Mouse (Mus musculus) hindbrain, embryonic 11.5 days (tissue): Measurements from ENCODE around the gene Plaur. TPM values are rescaled to one million over a fixed set of nuclear protein-coding genes. Genes with fewer than 3 reads are reported as not detected.

Experiments
- ATAC-seq: fragments of 200-750 bp; cut with Nextera tagmentation; 2 replicates; pipeline ENCODE4 v1.8.0; 2017; ENCODE audit warnings: mild to moderate bottlenecking, moderate TSS enrichment, moderate library complexity; ENCODE audit not compliant: low FRiP score
- DNase-seq: peaks from one replicate; pipeline ENCODE4 v3.0.0-alpha.2; 2015; ENCODE audit warnings: low spot score
- H3K27ac ChIP-seq: fragments of 300-500 bp; sonication (generic); 2 replicates; pipeline ENCODE4 v1.5.1; 2014; ENCODE audit warnings: mild to moderate bottlenecking, low read depth, low read length
- H3K27me3 ChIP-seq: fragments of 300-500 bp; sonication (generic); 2 replicates; pipeline ENCODE4 v1.6.1; 2014; ENCODE audit warnings: mild to moderate bottlenecking, low read length, moderate library complexity, mixed read lengths; ENCODE audit not compliant: control insufficient read depth, insufficient read depth
- H3K36me3 ChIP-seq: fragments of 300-500 bp; sonication (generic); 2 replicates; pipeline ENCODE4 v1.6.1; 2014; ENCODE audit warnings: mild to moderate bottlenecking, low read length, moderate library complexity, mixed read lengths; ENCODE audit not compliant: control insufficient read depth, insufficient read depth
- H3K4me1 ChIP-seq: fragments of 300-500 bp; sonication (generic); replicated peaks from 2 replicates; pipeline ENCODE4 v1.6.1; 2014; ENCODE audit warnings: low read length, mixed read lengths; ENCODE audit not compliant: control insufficient read depth, insufficient read depth
- H3K4me2 ChIP-seq: fragments of 300-500 bp; sonication (generic); replicated peaks from 2 replicates; pipeline ENCODE4 v1.6.1; 2014; ENCODE audit warnings: mild to moderate bottlenecking, low read depth, low read length
- H3K4me3 ChIP-seq: fragments of 300-500 bp; sonication (generic); 2 replicates; pipeline ENCODE4 v1.5.1; 2014; ENCODE audit warnings: low read depth, low read length
- H3K9ac ChIP-seq: fragments of 300-500 bp; sonication (generic); 2 replicates; pipeline ENCODE4 v1.6.1; 2014; ENCODE audit warnings: low read depth, low read length
- H3K9me3 ChIP-seq: fragments of 300-500 bp; sonication (generic); 2 replicates; pipeline ENCODE4 v1.6.1; 2016; ENCODE audit warnings: low read length; ENCODE audit not compliant: control insufficient read depth
- WGBS: fragments of 180-500 bp; shearing (Covaris S2); extraction: QIAGEN DNeasy Blood & Tissue Kit; methylation state at CpG from one replicate; pipeline ENCODE4 v1.1.7; 2014; 5-methylcytosine and 5-hydroxymethylcytosine counted together
- polyA plus RNA-seq: library from polyadenylated mRNA; unstranded; fragments of >200 nt; fragmentation: Nextera tagmentation; extraction: Ambion mirVana; gene quantifications from 2 replicates; pipeline ENCODE4 v1.2.1, GENCODE M21; 2014

Gene Plaur
- polyA plus RNA-seq, 1 experiment from 2014 or later, result 1.7 TPM

GRCm38 (mm10) chr7:24487403-24487802, 25.1 kb downstream of the Plaur start:
- ATAC-seq (peak; percentile 21; the same call in 1 of the 2 replicates), DNase-seq (no peak)
- Histone ChIP-seq H3K9me3 (no peaks in the 10 kb centered on the region), H3K9ac (0 out of 2 replicates have a peak overlapping the region, but pooled peaks have one; percentile 43), H3K4me3 (no peak overlapping the region), H3K36me3 (peaks cover 5% of the 10 kb centered on the region; the same call in 1 of the 2 replicates), H3K4me2 (no peak overlapping the region), H3K27ac (0 out of 2 replicates have a peak overlapping the region, but pooled peaks have one; percentile 39), H3K4me1 (0 out of 2 replicates have a peak, but pooled peaks cover 6% of the 10 kb centered on the region), H3K27me3 (no peaks in the 10 kb centered on the region)
- WGBS, result 30% methylated on average over 1 of the region's 3 CpGs

- no peak overlapping the region for H3K4me3 ChIP-seq
- H3K9me3 ChIP-seq, result no peaks in the 10 kb centered on the region
- H3K4me1 ChIP-seq, result 0 out of 2 replicates have a peak, but pooled peaks cover 6% of the 10 kb centered on the region
- 83% methylated on average over 8 of the region's 8 CpGs for WGBS
- no peak overlapping the region for H3K9ac ChIP-seq
- peaks cover 5% of the 10 kb centered on the region; the same call in 1 of the 2 replicates for H3K36me3 ChIP-seq
- H3K27ac ChIP-seq, result no peak overlapping the region
- DNase-seq, result no peak
- ATAC-seq, result no peak
- H3K4me2 ChIP-seq, result no peak overlapping the region
- H3K27me3 ChIP-seq, result no peaks in the 10 kb centered on the region
These were observed 26.0 kb downstream of the Plaur start for GRCm38 (mm10) chr7:24488303-24488702.

GRCm38 (mm10) chr7:24499856-24500577, 37.7 kb downstream of the Plaur start:
- Histone ChIP-seq H3K36me3 (no peaks in the 10 kb centered on the region; the same call in 1 of the 2 replicates), H3K9me3 (no peaks in the 10 kb centered on the region), H3K4me1 (peaks cover 6% of the 10 kb centered on the region; the same call in 1 of the 2 replicates), H3K4me3 (peak overlapping the region; percentile 8; the same call in 1 of the 2 replicates), H3K27me3 (peaks cover 9% of the 10 kb centered on the region; the same call in 1 of the 2 replicates), H3K9ac (no peak overlapping the region), H3K27ac (no peak overlapping the region), H3K4me2 (peak overlapping the region; percentile 28)
- 14% methylated on average over 41 of the region's 43 CpGs for WGBS
- DNase-seq (peak; percentile 57), ATAC-seq (peak; percentile 28; the same call in 1 of the 2 replicates)

GRCm38 (mm10) chr7:24500929-24501328, 38.6 kb downstream of the Plaur start:
- no peak for ATAC-seq
- Histone ChIP-seq H3K27ac (no peak overlapping the region), H3K4me3 (no peak overlapping the region), H3K9ac (no peak overlapping the region), H3K36me3 (no peaks in the 10 kb centered on the region; the same call in 1 of the 2 replicates), H3K4me2 (no peak overlapping the region), H3K9me3 (no peaks in the 10 kb centered on the region), H3K27me3 (peaks cover 9% of the 10 kb centered on the region; the same call in 1 of the 2 replicates), H3K4me1 (peaks cover 6% of the 10 kb centered on the region)
- DNase-seq, result peak; percentile 59
- 38% methylated on average over 7 of the region's 7 CpGs for WGBS

GRCm38 (mm10) chr7:24501492-24501891, 39.2 kb downstream of the Plaur start:
- no peak for ATAC-seq
- DNase-seq, result no peak
- WGBS, result 48% methylated on average over 21 of the region's 21 CpGs
- no peak overlapping the region for H3K9ac ChIP-seq
- no peak overlapping the region for H3K27ac ChIP-seq
- no peaks in the 10 kb centered on the region; the same call in 1 of the 2 replicates for H3K36me3 ChIP-seq
- no peak overlapping the region for H3K4me2 ChIP-seq
- peaks cover 9% of the 10 kb centered on the region; the same call in 1 of the 2 replicates for H3K27me3 ChIP-seq
- H3K9me3 ChIP-seq, result no peaks in the 10 kb centered on the region
- no peak overlapping the region for H3K4me3 ChIP-seq
- peaks cover 6% of the 10 kb centered on the region for H3K4me1 ChIP-seq

GRCm38 (mm10) chr7:24504004-24504403, 41.7 kb downstream of the Plaur start:
- Histone ChIP-seq H3K27ac (no peak overlapping the region), H3K36me3 (no peaks in the 10 kb centered on the region; the same call in 1 of the 2 replicates), H3K27me3 (no peaks in the 10 kb centered on the region; the same call in 1 of the 2 replicates), H3K4me3 (no peak overlapping the region), H3K9me3 (no peaks in the 10 kb centered on the region), H3K4me1 (peaks cover 6% of the 10 kb centered on the region), H3K9ac (no peak overlapping the region), H3K4me2 (no peak overlapping the region)
- WGBS, result 21% methylated on average over 10 of the region's 10 CpGs
- no peak for DNase-seq
- ATAC-seq, result no peak

GRCm38 (mm10) chr7:24504868-24505267, 42.6 kb downstream of the Plaur start:
- Histone ChIP-seq H3K9ac (no peak overlapping the region), H3K27ac (peak overlapping the region; percentile 37; the same call in 1 of the 2 replicates), H3K9me3 (no peaks in the 10 kb centered on the region), H3K27me3 (no peaks in the 10 kb centered on the region; the same call in 1 of the 2 replicates), H3K4me2 (no peak overlapping the region), H3K4me1 (peaks cover 4% of the 10 kb centered on the region), H3K36me3 (no peaks in the 10 kb centered on the region; the same call in 1 of the 2 replicates), H3K4me3 (no peak overlapping the region)
- ATAC-seq (no peak), DNase-seq (no peak)
- 11% methylated on average over 4 of the region's 4 CpGs for WGBS

GRCm38 (mm10) chr7:24505447-24506064, 43.3 kb downstream of the Plaur start:
- Histone ChIP-seq H3K27ac (peak overlapping the region; percentile 37; the same call in 1 of the 2 replicates), H3K27me3 (no peaks in the 10 kb centered on the region; the same call in 1 of the 2 replicates), H3K9ac (no peak overlapping the region; the same call in 1 of the 2 replicates), H3K36me3 (no peaks in the 10 kb centered on the region; the same call in 1 of the 2 replicates), H3K9me3 (no peaks in the 10 kb centered on the region), H3K4me1 (peaks cover 4% of the 10 kb centered on the region), H3K4me2 (no peak overlapping the region; the same call in 1 of the 2 replicates), H3K4me3 (no peak overlapping the region)
- WGBS, result 17% methylated on average over 15 of the region's 15 CpGs
- DNase-seq (peak; percentile 31), ATAC-seq (no peak)
